Mouse (Mus musculus): ENCODE results near the gene Lrrc4c. TPM values are rescaled to one million over a fixed set of nuclear protein-coding genes. Genes with fewer than 3 reads are reported as not detected.

Lrrc4c gene
- total RNA-seq, 1 experiment from 2014 or later, result 2.1 TPM

DNA sequence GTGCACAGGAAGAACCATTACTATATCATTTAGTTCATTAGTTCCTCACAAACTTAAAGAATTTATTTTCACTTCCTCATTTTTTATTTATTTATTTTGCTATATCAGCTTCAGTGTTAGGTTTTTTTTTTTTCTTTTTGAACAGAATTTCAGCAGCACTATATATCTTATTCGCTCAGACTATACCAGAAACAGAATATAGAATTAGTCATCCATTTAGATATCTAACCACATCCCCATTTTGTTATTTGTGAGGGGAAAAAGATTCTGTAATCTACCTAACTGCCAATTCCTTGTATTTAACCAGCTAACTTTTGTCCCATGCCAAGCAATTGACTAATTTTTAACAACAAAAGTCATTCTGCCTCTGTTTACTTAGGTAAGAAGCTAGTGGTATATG, 1300.6 kb downstream of the Lrrc4c start:
- no peak for DNase-seq

DNA sequence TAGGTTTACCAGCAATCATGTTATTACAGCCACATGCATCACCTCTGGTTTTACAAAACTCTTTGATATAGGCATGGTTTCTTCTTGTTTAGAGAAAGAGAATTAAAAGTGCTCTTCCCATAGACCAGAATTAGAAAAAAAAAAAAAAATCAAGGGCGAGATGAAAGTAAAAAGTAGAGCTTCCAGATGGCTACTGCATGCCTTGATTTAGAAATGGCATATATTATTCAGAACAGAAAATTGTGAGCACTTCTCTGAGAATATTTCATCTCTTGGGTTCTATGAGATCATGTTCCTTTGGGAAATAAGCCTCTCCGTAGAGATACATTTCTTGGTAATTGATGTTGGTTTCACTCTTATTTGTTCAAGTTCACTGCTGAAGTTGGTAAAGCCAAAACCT, 1322.0 kb downstream of the Lrrc4c start:
- DNase-seq, result no peak

DNA sequence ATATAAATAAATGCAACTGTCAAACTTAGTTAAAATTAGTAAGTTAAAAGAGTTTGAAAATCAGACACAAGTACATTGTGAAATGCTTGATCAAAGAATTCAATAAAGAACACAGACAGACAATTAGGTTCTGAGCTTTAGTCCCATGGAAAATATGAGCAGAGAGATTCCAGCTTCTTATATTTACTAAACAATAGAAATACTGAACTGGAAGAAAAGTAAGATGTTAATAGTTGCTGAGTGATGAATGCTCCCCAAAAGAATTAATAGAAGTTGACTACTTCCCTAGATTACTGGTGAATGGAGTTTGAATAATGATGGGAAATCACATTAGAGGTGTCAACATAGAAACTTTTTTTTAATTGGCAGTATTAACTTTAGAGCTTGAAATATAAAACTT, 1323.7 kb downstream of the Lrrc4c start:
- DNase-seq, result no peak

DNA sequence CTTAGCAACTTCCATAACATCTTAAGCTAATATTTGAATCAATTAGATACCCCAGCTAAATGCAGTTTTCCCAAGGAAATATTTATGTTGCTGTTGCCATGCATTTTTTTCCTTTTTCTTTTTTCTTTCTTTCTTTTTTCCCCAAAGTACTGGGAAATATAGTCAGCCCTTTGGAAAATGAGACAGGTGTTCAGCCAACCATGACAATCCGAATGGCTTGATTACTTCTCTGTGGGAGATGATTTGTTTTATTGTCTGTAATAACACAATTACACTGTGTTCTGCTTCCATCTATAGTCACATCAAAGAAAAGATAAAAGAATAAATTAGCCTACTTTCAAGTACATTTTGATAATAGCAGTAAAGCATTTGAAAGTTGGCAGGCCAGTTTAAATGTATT, 1334.7 kb downstream of the Lrrc4c start:
- DNase-seq, result no peak

Small RNA genes lying within 50 kb of the gene (microRNA-seq; reads per million reads assigned to microRNA genes)
- gene Gm44320, result 0 reads per million in 2 experiments

Data from adrenal gland, postnatal 14 days (tissue).